Mouse (Mus musculus) adrenal gland, postnatal 4 days (tissue): Measurements from ENCODE around the gene Hist1h4i. TPM values are rescaled to one million over a fixed set of nuclear protein-coding genes. Genes with fewer than 3 reads are reported as not detected.

Experiments
- microRNA-seq: library from miRNA; unstranded; fragments of <30 nt; microRNA quantifications from one replicate; pipeline ENCODE4 v1.2.0, GENCODE M21; 2021
- total RNA-seq, 2 experiments: library from RNA; stranded (reverse); gene quantifications; 2 replicates each; pipeline ENCODE4 v1.2.3; 2021

The Hist1h4i gene
- total RNA-seq, 2 experiments from 2014 or later: 221 to 240 TPM

Small RNAs within 50 kb of the gene (microRNA-seq; reads per million reads assigned to microRNA genes)
- gene Gm26300: not detected
- not detected for gene Gm44390
- not detected for gene Gm44486

Other genes with a start within 250 kb of the Hist1h4i start
- gene Hist1h2bq, start 231.2 kb downstream of the Hist1h4i start, total RNA-seq: 100 to 1,000 TPM; 352 to 396 TPM
- 100 to 1,000 TPM; 477 to 608 TPM for gene Hist1h2ao, start 230.9 kb downstream of the Hist1h4i start, total RNA-seq
- 100 to 1,000 TPM; 742 to 886 TPM for gene Hist1h4m, start 229.6 kb downstream of the Hist1h4i start, total RNA-seq
- 100 to 1,000 TPM; 144 to 157 TPM for gene Hist1h4n, start 209.2 kb downstream of the Hist1h4i start, total RNA-seq
- gene Hist1h2ap, start 207.9 kb downstream of the Hist1h4i start, total RNA-seq: 100 to 1,000 TPM; 329 to 379 TPM
- gene Hist1h2br, start 207.6 kb downstream of the Hist1h4i start, total RNA-seq: 100 to 1,000 TPM; 346 to 390 TPM
- 1 to 10 TPM; 3.8 to 4.7 TPM for gene Zfp184, start 96.3 kb downstream of the Hist1h4i start, total RNA-seq
- not detected for gene Pom121l2, start 60.2 kb downstream of the Hist1h4i start, total RNA-seq
- not detected for gene Prss16, start 31.6 kb downstream of the Hist1h4i start, total RNA-seq
- 100 to 1,000 TPM; 349 to 449 TPM for gene Hist1h2ah, start 5.8 kb downstream of the Hist1h4i start, total RNA-seq
- gene Hist1h2bk, start 5.5 kb downstream of the Hist1h4i start, total RNA-seq: 100 to 1,000 TPM; 500 to 615 TPM
- 100 to 1,000 TPM; 373 to 414 TPM for gene Hist1h2ag, start 1.6 kb upstream of the Hist1h4i start, total RNA-seq
- gene Hist1h2bj, start 1.9 kb upstream of the Hist1h4i start, total RNA-seq: 100 to 1,000 TPM; 290 to 321 TPM
- not detected for gene Vmn1r188, start 43.1 kb upstream of the Hist1h4i start, total RNA-seq
- not detected for gene Vmn1r189, start 64.5 kb upstream of the Hist1h4i start, total RNA-seq
- not detected for gene Vmn1r191, start 142.6 kb upstream of the Hist1h4i start, total RNA-seq
- not detected for gene Vmn1r192, start 149.8 kb upstream of the Hist1h4i start, total RNA-seq
- gene Vmn1r193, start 181.8 kb upstream of the Hist1h4i start, total RNA-seq: not detected
- gene Vmn1r194, start 202.9 kb upstream of the Hist1h4i start, total RNA-seq: not detected
- not detected for gene Vmn1r195, start 229.2 kb upstream of the Hist1h4i start, total RNA-seq
- gene Vmn1r196, start 248.6 kb upstream of the Hist1h4i start, total RNA-seq: not detected